Mouse (Mus musculus) testis, adult 2 months (tissue): ENCODE results near the gene Dach1.

Source experiments
- CTCF ChIP-seq: fragments of 200-500 bp; IDR thresholded peaks from 2 replicates; pipeline ENCODE4 v1.5.1; 2012; ENCODE audit warnings: low read depth, mild to moderate bottlenecking, inconsistent platforms, low read length, moderate library complexity; ENCODE audit not compliant: control insufficient read depth, insufficient read depth, insufficient replicate concordance
- POLR2A ChIP-seq: fragments of 200-500 bp; IDR thresholded peaks from 2 replicates; pipeline ENCODE4 v1.6.1; 2012; ENCODE audit warnings: low read depth, mild to moderate bottlenecking, inconsistent platforms, low read length, moderate library complexity; ENCODE audit not compliant: control insufficient read depth

- TF ChIP-seq POLR2A (no peak), CTCF (no peak)
Observed at GRCm38 (mm10) chr14:97754400-97754799, 415.2 kb downstream of the Dach1 start.
